Mouse (Mus musculus): Measurements from ENCODE around the gene Tstd2. TPM values are rescaled to one million over a fixed set of nuclear protein-coding genes. Genes with fewer than 3 reads are reported as not detected.
A peak's percentile ranks its signal among the peaks of the same experiment; 100 is the strongest.

Gene Tstd2
- total RNA-seq, 4 experiments from 2014 or later, result 17.1 to 22.0 (median 18.7) TPM

DNA sequence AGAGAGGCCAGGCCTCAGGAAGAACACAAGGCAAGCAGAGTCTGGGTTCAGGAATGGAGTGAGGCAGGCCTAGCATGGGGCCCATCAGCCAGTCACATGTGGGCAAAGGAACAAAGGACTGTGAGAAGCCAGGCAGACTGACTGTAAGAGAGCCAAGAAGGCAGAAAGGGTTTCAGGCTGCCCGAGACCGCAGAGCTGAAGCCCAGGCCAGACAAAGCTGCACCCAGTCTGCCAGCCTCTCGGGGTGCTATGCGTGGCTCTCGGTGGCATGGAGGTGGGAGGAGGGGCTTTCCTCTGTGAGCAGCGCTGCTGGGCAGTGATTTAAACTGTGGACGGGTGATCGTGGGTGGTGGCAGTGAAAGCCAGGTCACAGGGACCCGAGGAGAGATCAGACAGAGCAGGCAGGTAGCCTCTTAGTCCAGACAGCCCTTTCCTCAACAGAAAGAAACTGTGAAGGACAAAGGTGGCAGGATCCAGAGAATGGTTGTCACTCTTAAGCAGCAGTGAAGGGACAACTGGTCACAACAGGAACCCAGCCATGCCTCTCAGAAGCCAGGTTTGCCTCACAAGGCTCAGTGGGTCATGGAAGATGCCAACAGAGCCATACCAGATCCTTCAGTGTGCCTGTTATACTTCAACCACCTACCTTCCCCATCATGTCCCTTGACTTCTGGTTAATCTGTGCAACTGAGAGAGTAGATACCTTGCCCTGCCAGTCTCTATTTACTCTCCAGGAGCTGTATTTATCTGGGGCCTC, 53.9 kb downstream of the Tstd2 start:
- no peak for DNase-seq (ENCODE audit: low spot score in 2 of 2)

DNA sequence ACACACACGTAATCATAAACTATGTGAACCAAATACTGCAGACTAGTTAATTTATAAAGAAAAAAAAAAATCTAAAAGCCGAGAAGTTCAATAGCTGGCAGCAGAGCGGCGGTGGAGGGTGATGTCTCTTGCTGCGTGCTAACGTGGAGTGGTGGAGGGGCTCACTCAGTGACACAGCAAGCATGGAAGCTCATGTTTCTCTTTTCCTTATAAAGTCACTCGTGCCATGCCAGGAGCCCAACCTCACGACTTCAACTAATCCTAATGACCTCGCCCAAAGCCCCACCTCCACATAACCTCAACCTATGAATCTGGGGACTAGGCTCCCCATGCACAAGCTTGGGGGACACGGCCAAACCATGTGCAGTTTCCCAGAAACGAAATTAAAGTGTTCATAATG, 55.9 kb downstream of the Tstd2 start:
- DNase-seq (ENCODE audit: low spot score in 2 of 2), result no peak

DNA sequence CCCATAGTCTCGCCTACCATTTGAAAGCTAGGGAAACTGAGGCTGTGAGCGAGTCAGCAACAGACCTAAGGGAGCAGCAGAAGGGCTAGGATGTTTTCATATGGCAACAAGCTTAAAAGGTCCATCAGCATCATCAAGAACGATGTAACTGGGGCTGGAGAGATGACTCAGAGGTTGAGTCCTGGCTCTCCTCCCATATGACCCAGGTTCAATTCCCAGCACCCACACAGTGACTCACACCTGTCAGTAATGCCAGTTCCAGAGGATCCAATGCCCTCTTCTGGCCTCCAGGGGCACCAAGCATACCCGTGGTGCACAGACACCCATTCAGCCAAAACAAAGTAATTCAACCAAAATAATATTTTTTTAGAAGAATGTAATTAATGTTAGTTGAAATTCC, 58.2 kb downstream of the Tstd2 start:
- DNase-seq (ENCODE audit: low spot score in 2 of 2), result no peak

DNA sequence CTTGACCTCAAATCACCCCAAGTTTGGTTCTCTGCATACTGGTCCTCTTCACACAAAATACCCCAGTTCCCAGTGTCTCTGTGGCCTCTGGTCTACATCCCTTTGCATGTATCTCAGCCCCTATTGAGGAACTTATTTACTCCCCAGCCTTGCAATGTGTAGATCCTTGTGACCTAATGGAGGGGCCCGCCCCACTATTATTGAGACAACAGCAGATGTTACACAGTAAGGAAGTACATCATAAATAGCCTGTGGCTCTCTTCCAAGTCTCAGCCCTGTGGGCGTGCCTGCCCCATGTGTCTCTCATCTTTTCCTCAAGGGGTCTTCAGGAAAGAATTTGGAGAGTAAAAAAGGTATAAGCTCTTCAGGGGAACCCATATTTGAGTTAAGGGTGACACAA, 61.6 kb downstream of the Tstd2 start:
- no peak for DNase-seq (ENCODE audit: low spot score in 2 of 2)

- no peak for DNase-seq (ENCODE audit: low spot score in 2 of 2)
Measured at GRCm38 (mm10) chr4:46075664-46076063, 62.8 kb downstream of the Tstd2 start.

DNA sequence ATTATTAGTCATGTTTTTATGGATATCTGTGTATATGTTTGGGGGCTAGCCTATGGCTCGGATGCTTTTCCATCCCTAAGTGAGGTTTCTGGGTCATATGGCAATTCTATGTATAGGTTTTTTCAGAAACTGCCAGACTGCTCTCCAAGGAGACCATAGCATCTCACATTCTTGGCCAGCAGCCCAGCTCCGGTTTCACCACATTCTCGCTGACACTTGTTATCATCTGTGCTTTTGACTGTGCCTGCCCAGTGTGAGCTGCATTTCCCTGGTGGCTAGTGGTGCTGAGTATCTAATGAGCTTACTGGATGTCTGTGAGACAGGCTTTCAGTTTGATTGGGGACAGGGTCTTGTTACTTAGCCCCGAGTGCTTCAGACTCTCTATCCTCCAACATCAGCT, 64.8 kb downstream of the Tstd2 start:
- peak in 1 of 2 experiments; percentile 43 for DNase-seq (ENCODE audit: low spot score in 2 of 2)

GRCm38 (mm10) chr4:46072631-46073030, 65.9 kb downstream of the Tstd2 start:
- no peak for DNase-seq (ENCODE audit: low spot score in 2 of 2)

- DNase-seq (ENCODE audit: low spot score in 2 of 2), result no peak
Measured at GRCm38 (mm10) chr4:46069851-46070482, 68.5 kb downstream of the Tstd2 start.

DNA sequence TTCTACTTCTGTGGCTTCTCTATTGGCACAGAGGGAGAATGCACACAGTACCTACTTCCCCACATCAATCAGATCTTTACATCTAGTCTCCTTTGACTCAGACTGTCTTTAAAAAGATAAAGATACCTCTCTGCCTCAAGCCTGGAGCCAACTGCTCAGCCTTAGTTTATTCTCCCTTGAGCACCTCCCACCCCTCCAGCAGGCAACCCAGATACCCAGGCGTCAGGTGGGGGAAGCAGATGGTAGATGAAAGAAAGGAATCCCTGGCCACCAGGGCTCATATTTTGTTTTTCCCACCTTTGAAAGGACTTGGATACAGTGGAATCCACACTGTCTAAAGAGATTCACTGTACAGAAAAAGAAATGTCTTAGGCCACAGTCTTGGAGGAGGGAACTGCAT, 69.9 kb downstream of the Tstd2 start:
- no peak for DNase-seq (ENCODE audit: low spot score in 2 of 2)

DNA sequence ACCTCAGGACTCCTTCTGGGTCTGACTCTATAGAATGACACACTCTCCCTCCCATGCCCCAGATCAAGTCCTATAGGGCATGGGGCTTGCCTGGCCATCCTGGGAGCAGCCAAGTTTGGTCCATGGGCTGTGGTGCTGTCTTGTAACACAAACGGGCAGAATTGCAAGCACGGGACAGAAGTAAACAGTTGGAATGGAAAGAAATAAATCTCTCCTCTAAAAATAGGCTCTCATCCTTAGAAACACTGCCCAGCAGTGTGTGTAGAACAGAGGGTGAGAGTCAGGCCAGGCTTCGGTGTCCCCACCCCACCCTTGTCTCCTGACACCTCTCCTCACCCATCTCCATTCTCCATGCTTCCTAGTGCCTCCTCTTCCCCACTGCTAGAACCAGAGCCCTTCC, 70.4 kb downstream of the Tstd2 start:
- DNase-seq (ENCODE audit: low spot score in 2 of 2), result no peak

GRCm38 (mm10) chr4:46065695-46066340, 72.7 kb downstream of the Tstd2 start:
- DNase-seq (ENCODE audit: low spot score in 2 of 2), result no peak

DNA sequence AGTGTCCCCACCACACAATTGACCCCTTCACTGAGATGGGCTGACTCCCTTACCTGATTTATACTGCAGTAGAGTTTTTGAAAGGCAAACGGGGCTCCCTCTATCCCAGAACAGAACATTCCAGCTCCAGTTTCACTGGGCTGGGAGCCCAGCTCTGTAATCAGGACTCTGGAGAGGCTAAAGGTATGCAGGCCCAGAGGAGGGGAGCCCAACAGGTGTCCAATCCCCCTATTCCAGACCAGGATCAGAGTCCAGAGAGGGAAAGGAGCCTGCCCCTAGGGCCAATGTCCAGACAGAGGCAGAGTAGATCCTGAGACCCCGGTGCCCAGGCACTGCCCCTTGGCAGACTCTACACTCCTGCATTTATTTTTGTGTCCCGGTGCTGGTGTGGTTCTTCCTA, 73.5 kb downstream of the Tstd2 start:
- no peak for DNase-seq (ENCODE audit: low spot score in 2 of 2)

Other genes starting within 250 kb of the Tstd2 start
- gene Ccdc180, start 248.4 kb downstream of the Tstd2 start, total RNA-seq (2022), result under 1 TPM; 0.21 to 0.70 (median 0.36) TPM
- 10 to 100 TPM; 28.0 to 31.6 (median 29.1) TPM for gene Tdrd7, start 173.4 kb downstream of the Tstd2 start, total RNA-seq (2022)
- 10 to 100 TPM; 22.4 to 30.0 (median 28.9) TPM for gene Tmod1, start 99.8 kb downstream of the Tstd2 start, total RNA-seq (2022)
- gene Ncbp1, start 81 bp downstream of the Tstd2 start, total RNA-seq (2022), result 10 to 100 TPM; 46.8 to 57.7 (median 53.6) TPM
- gene Xpa, start 57.6 kb upstream of the Tstd2 start, total RNA-seq (2022), result 10 to 100 TPM; 14.3 to 19.9 (median 17.9) TPM
- not detected for gene Foxe1, start 204.9 kb upstream of the Tstd2 start, total RNA-seq (2022)

Data from layer of hippocampus, adult 8-10 months (tissue).